Mouse (Mus musculus) limb, embryonic 15.5 days (tissue): ENCODE data around the gene Pcp4l1. TPM values are rescaled to one million over a fixed set of nuclear protein-coding genes. Genes with fewer than 3 reads are reported as not detected.

ENCODE experiments used
- ATAC-seq: fragments of 200-750 bp; cut with Nextera tagmentation; 2 replicates; pipeline ENCODE4 v1.8.0; 2017; ENCODE audit warnings: low read depth, moderate TSS enrichment; ENCODE audit not compliant: insufficient number of reproducible peaks, low FRiP score, low TSS enrichment
- H3K27ac ChIP-seq: fragments of 300-500 bp; sonication (generic); 2 replicates; pipeline ENCODE4 v1.5.1; 2015; ENCODE audit warnings: moderate library complexity, mild to moderate bottlenecking, inconsistent platforms
- H3K27me3 ChIP-seq: fragments of 300-500 bp; sonication (generic); 2 replicates; pipeline ENCODE4 v1.6.1; 2015; ENCODE audit warnings: inconsistent platforms
- H3K36me3 ChIP-seq: fragments of 300-500 bp; sonication (generic); 2 replicates; pipeline ENCODE4 v1.6.1; 2015; ENCODE audit warnings: inconsistent platforms
- H3K4me1 ChIP-seq: fragments of 300-500 bp; sonication (generic); 2 replicates; pipeline ENCODE4 v1.6.1; 2015; ENCODE audit warnings: inconsistent platforms
- H3K4me2 ChIP-seq: fragments of 300-500 bp; sonication (generic); 2 replicates; pipeline ENCODE4 v1.6.1; 2015; ENCODE audit warnings: mild to moderate bottlenecking, inconsistent platforms
- H3K4me3 ChIP-seq: fragments of 300-500 bp; sonication (generic); 2 replicates; pipeline ENCODE4 v1.5.1; 2015; ENCODE audit warnings: mild to moderate bottlenecking, inconsistent platforms
- H3K9ac ChIP-seq: fragments of 300-500 bp; sonication (generic); 2 replicates; pipeline ENCODE4 v1.6.1; 2015; ENCODE audit warnings: inconsistent platforms
- H3K9me3 ChIP-seq: fragments of 300-500 bp; sonication (generic); 2 replicates; pipeline ENCODE4 v1.6.1; 2016; ENCODE audit warnings: inconsistent platforms
- WGBS: fragments of 180-500 bp; shearing (Covaris S2); methylation state at CpG from one replicate; pipeline ENCODE4 v1.1.7; 2015; 5-methylcytosine and 5-hydroxymethylcytosine counted together
- polyA plus RNA-seq: library from polyadenylated mRNA; unstranded; fragments of >200 nt; fragmentation: Nextera tagmentation; extraction: Ambion mirVana; gene quantifications from 2 replicates; pipeline ENCODE4 v1.2.1, GENCODE M21; 2015

The Pcp4l1 gene
- polyA plus RNA-seq, 1 experiment from 2014 or later, result 5.8 TPM

- H3K9me3 ChIP-seq, result no peaks in the 10 kb centered on the region
- H3K9ac ChIP-seq, result no peak overlapping the region
- no peak for ATAC-seq
- no peak overlapping the region for H3K27ac ChIP-seq
- H3K27me3 ChIP-seq, result no peaks in the 10 kb centered on the region
- 5% methylated on average over 10 of the region's 10 CpGs for WGBS
- H3K4me2 ChIP-seq, result peak overlapping the region; percentile 87
- peaks cover 15% of the 10 kb centered on the region for H3K4me1 ChIP-seq
- peaks cover 20% of the 10 kb centered on the region for H3K36me3 ChIP-seq
- H3K4me3 ChIP-seq, result peak overlapping the region; percentile 64
Measured at GRCm38 (mm10) chr1:171220871-171221270, 24.8 kb upstream of the Pcp4l1 start.

- no peak overlapping the region for H3K27ac ChIP-seq
- ATAC-seq, result no peak
- 89% methylated on average over 18 of the region's 18 CpGs for WGBS
Measured at GRCm38 (mm10) chr1:171216241-171216955, 20.3 kb upstream of the Pcp4l1 start.

GRCm38 (mm10) chr1:171213801-171214496, 17.9 kb upstream of the Pcp4l1 start, which contains the start of gene Nr1i3:
Nr1i3 (plus strand) TSS chr1:171213970.
- Histone ChIP-seq H3K36me3 (peaks cover 8% of the 10 kb centered on the region), H3K9me3 (no peaks in the 10 kb centered on the region), H3K4me2 (no peak within 1 kb of the TSS), H3K9ac (no peak within 1 kb of the TSS), H3K27ac (no peak within 1 kb of the TSS), H3K27me3 (no peaks in the 10 kb centered on the region), H3K4me3 (no peak within 1 kb of the TSS), H3K4me1 (no peaks in the 10 kb centered on the region)
- 65% methylated on average over 10 of the region's 10 CpGs for WGBS
- no peak for ATAC-seq

More at GRCm38 (mm10) chr1:171216241-171216955, 20.3 kb upstream of the Pcp4l1 start:
- Histone ChIP-seq H3K4me2 (no peak overlapping the region), H3K36me3 (peaks cover 20% of the 10 kb centered on the region), H3K9ac (no peak overlapping the region), H3K4me1 (peaks cover 9% of the 10 kb centered on the region), H3K4me3 (no peak overlapping the region), H3K27me3 (no peaks in the 10 kb centered on the region), H3K9me3 (no peaks in the 10 kb centered on the region)

- no peak for ATAC-seq
- WGBS, result 58% methylated on average over 3 of the region's 3 CpGs
- H3K27me3 ChIP-seq, result no peaks in the 10 kb centered on the region
- no peaks in the 10 kb centered on the region for H3K36me3 ChIP-seq
- H3K4me3 ChIP-seq, result no peak overlapping the region
- H3K4me2 ChIP-seq, result no peak overlapping the region
- H3K9me3 ChIP-seq, result no peaks in the 10 kb centered on the region
- H3K9ac ChIP-seq, result no peak overlapping the region
- H3K27ac ChIP-seq, result no peak overlapping the region
- H3K4me1 ChIP-seq, result no peaks in the 10 kb centered on the region
Measured at GRCm38 (mm10) chr1:171212854-171213253, 16.8 kb upstream of the Pcp4l1 start.

- Histone ChIP-seq H3K36me3 (no peaks in the 10 kb centered on the region), H3K4me3 (no peak overlapping the region), H3K4me1 (no peaks in the 10 kb centered on the region), H3K4me2 (no peak overlapping the region), H3K9ac (no peak overlapping the region), H3K27ac (no peak overlapping the region), H3K27me3 (no peaks in the 10 kb centered on the region), H3K9me3 (no peaks in the 10 kb centered on the region)
- no peak for ATAC-seq
- 26% methylated on average over 4 of the region's 4 CpGs for WGBS
Measured at GRCm38 (mm10) chr1:171209409-171209808, 13.3 kb upstream of the Pcp4l1 start.

- Histone ChIP-seq H3K4me3 (no peak overlapping the region), H3K36me3 (no peaks in the 10 kb centered on the region), H3K4me1 (no peaks in the 10 kb centered on the region), H3K27me3 (no peaks in the 10 kb centered on the region), H3K4me2 (no peak overlapping the region), H3K9me3 (no peaks in the 10 kb centered on the region), H3K9ac (no peak overlapping the region), H3K27ac (no peak overlapping the region)
- ATAC-seq, result no peak
- WGBS, result 65% methylated on average over 6 of the region's 6 CpGs
Measured at GRCm38 (mm10) chr1:171205704-171206493, 9.8 kb upstream of the Pcp4l1 start.

- Histone ChIP-seq H3K36me3 (no peaks in the 10 kb centered on the region), H3K4me3 (no peak overlapping the region), H3K9ac (no peak overlapping the region), H3K27ac (no peak overlapping the region), H3K4me2 (no peak overlapping the region), H3K27me3 (no peaks in the 10 kb centered on the region), H3K9me3 (no peaks in the 10 kb centered on the region), H3K4me1 (no peaks in the 10 kb centered on the region)
- ATAC-seq, result no peak
- WGBS, result 27% methylated on average over 7 of the region's 7 CpGs
Measured at GRCm38 (mm10) chr1:171204249-171204644, 8.2 kb upstream of the Pcp4l1 start.

GRCm38 (mm10) chr1:171203471-171204248, 7.6 kb upstream of the Pcp4l1 start:
- no peaks in the 10 kb centered on the region for H3K9me3 ChIP-seq
- no peaks in the 10 kb centered on the region for H3K27me3 ChIP-seq
- H3K4me2 ChIP-seq, result no peak overlapping the region
- no peak overlapping the region for H3K4me3 ChIP-seq
- no peak for ATAC-seq
- H3K9ac ChIP-seq, result no peak overlapping the region
- WGBS, result 49% methylated on average over 11 of the region's 11 CpGs
- no peaks in the 10 kb centered on the region for H3K36me3 ChIP-seq
- H3K4me1 ChIP-seq, result no peaks in the 10 kb centered on the region
- no peak overlapping the region for H3K27ac ChIP-seq

GRCm38 (mm10) chr1:171200769-171201168, 4.7 kb upstream of the Pcp4l1 start:
- ATAC-seq, result no peak
- whole genome bisulfite sequencing, result 94% methylated on average over 1 of the region's 1 CpGs
- Histone ChIP-seq H3K4me3 (no peak overlapping the region), H3K9me3 (no peaks in the 10 kb centered on the region), H3K27me3 (peaks cover 15% of the 10 kb centered on the region), H3K36me3 (no peaks in the 10 kb centered on the region), H3K4me2 (no peak overlapping the region), H3K27ac (no peak overlapping the region), H3K9ac (no peak overlapping the region), H3K4me1 (peaks cover 3% of the 10 kb centered on the region)

- H3K4me1 ChIP-seq, result peaks cover 9% of the 10 kb centered on the region
- no peak overlapping the region for H3K4me3 ChIP-seq
- no peak overlapping the region for H3K27ac ChIP-seq
- peaks cover 27% of the 10 kb centered on the region for H3K27me3 ChIP-seq
- no peaks in the 10 kb centered on the region for H3K36me3 ChIP-seq
- no peak overlapping the region for H3K4me2 ChIP-seq
- no peak overlapping the region for H3K9ac ChIP-seq
- H3K9me3 ChIP-seq, result no peaks in the 10 kb centered on the region
- ATAC-seq, result no peak
- 50% methylated on average over 1 of the region's 1 CpGs for WGBS
Measured at GRCm38 (mm10) chr1:171199532-171199931, 3.5 kb upstream of the Pcp4l1 start.

GRCm38 (mm10) chr1:171195046-171195822, 834 bp downstream of the Pcp4l1 start:
- 9% methylated on average over 20 of the region's 20 CpGs for WGBS
- Histone ChIP-seq H3K27ac (no peak overlapping the region), H3K36me3 (no peaks in the 10 kb centered on the region), H3K27me3 (peaks cover 56% of the 10 kb centered on the region), H3K4me3 (peak overlapping the region; percentile 46), H3K9ac (peak overlapping the region; percentile 27; the same call in 1 of the 2 replicates), H3K4me1 (peaks cover 25% of the 10 kb centered on the region), H3K4me2 (peak overlapping the region; percentile 95), H3K9me3 (no peaks in the 10 kb centered on the region)
- ATAC-seq, result no peak
